Mouse (Mus musculus) forebrain, embryonic 10.5 days (tissue): ENCODE results near the gene Krtap28-13. TPM values are rescaled to one million over a fixed set of nuclear protein-coding genes. Genes with fewer than 3 reads are reported as not detected.

Experiments
- DNase-seq: peaks from one replicate; pipeline ENCODE4 v3.0.0-alpha.2; 2017; ENCODE audit warnings: low spot score; ENCODE audit errors: extremely low spot score
- H3K27ac ChIP-seq: fragments of 300-500 bp; sonication (generic); 2 replicates; pipeline ENCODE4 v1.5.1; 2016; ENCODE audit warnings: mild to moderate bottlenecking
- H3K27me3 ChIP-seq: fragments of 300-500 bp; sonication (generic); 2 replicates; pipeline ENCODE4 v1.6.1; 2016; ENCODE audit warnings: mild to moderate bottlenecking; ENCODE audit not compliant: poor library complexity, severe bottlenecking
- H3K36me3 ChIP-seq: fragments of 300-500 bp; sonication (generic); replicated peaks from 2 replicates; pipeline ENCODE4 v1.6.1; 2016; ENCODE audit warnings: mild to moderate bottlenecking, moderate library complexity
- H3K4me1 ChIP-seq: fragments of 300-500 bp; sonication (generic); 2 replicates; pipeline ENCODE4 v1.6.1; 2016
- H3K4me3 ChIP-seq: fragments of 300-500 bp; sonication (generic); 2 replicates; pipeline ENCODE4 v1.5.1; 2016; ENCODE audit warnings: mild to moderate bottlenecking, moderate library complexity
- H3K9me3 ChIP-seq: fragments of 300-500 bp; sonication (generic); 2 replicates; pipeline ENCODE4 v1.6.1; 2016; ENCODE audit warnings: mild to moderate bottlenecking, moderate library complexity
- WGBS: fragments of 180-500 bp; shearing (Covaris S2); methylation state at CpG from one replicate; pipeline ENCODE4 v1.1.7; 2016; 5-methylcytosine and 5-hydroxymethylcytosine counted together
- polyA plus RNA-seq: library from polyadenylated mRNA; unstranded; fragments of >200 nt; fragmentation: Nextera tagmentation; extraction: Ambion mirVana; gene quantifications from 2 replicates; pipeline ENCODE4 v1.2.1, GENCODE M21; 2016

The Krtap28-13 gene
- not detected in 2 replicates for polyA plus RNA-seq

DNA sequence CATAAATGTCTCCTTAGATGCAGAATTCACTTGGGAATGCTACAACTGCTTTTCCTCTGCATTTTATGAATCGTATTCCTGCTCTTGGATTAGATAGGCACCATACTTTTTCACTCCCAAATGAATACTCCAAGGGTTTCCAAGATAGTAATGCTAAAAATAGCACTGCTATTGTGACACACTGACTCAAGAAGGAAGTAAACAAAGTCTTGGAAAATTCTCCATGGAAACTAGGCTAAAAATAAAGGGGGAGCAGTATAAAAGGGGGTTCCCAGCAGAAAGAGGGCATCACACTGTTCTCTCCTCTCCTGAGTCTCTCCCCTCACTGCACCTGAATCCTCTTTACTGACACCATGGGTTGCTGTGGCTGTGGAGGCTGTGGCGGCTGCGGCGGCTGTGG is at the start of gene Krtap28-13:
Gene Krtap28-13, plus strand, starts transcription at position 288 of the 400 bp plus-strand sequence.
- Histone ChIP-seq H3K27me3 (no peaks in the 10 kb centered on the region), H3K36me3 (no peaks in the 10 kb centered on the region), H3K27ac (no peak within 1 kb of the TSS), H3K4me3 (no peak within 1 kb of the TSS), H3K4me1 (no peaks in the 10 kb centered on the region), H3K9me3 (no peaks in the 10 kb centered on the region)
- DNase-seq, result no peak
- WGBS, result 89% methylated on average over 4 of the region's 4 CpGs

DNA sequence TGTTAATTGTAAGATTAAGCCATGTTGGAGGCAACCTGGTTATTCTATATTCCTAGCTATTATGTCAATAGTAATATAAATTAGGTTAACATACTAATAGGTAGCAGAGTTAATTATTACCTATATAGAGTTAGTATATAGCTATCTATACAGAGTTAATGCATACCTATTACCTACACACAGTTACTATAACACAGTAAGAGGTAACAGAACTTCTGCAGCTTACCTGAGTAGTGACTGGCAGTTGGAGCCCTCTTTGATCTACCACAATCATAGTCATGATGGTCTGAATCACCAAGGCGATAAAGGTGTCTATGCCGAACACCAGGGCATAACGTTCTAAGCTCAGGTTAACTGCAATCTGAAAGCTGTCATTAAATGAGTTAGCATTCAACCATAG is 46.3 kb upstream of the Krtap28-13 start:
- Histone ChIP-seq H3K27me3 (no peaks in the 10 kb centered on the region), H3K36me3 (no peaks in the 10 kb centered on the region), H3K4me3 (no peak overlapping the region), H3K27ac (no peak overlapping the region), H3K4me1 (no peaks in the 10 kb centered on the region), H3K9me3 (no peaks in the 10 kb centered on the region)
- no peak for DNase-seq
- 91% methylated on average over 3 of the region's 3 CpGs for WGBS

- H3K36me3 ChIP-seq, result no peaks in the 10 kb centered on the region
- H3K27ac ChIP-seq, result no peak overlapping the region
- 89% methylated on average over 10 of the region's 10 CpGs for WGBS
- H3K27me3 ChIP-seq, result no peaks in the 10 kb centered on the region
- no peak overlapping the region for H3K4me3 ChIP-seq
- no peaks in the 10 kb centered on the region for H3K9me3 ChIP-seq
- no peaks in the 10 kb centered on the region for H3K4me1 ChIP-seq
- no peak for DNase-seq
These were observed 45.3 kb upstream of the Krtap28-13 start for GRCm38 (mm10) chr1:83015329-83015879.

GRCm38 (mm10) chr1:83016556-83016955 is 44.2 kb upstream of the Krtap28-13 start:
- 78% methylated on average over 1 of the region's 1 CpGs for WGBS
- H3K4me3 ChIP-seq, result no peak overlapping the region
- H3K27me3 ChIP-seq, result no peaks in the 10 kb centered on the region
- no peaks in the 10 kb centered on the region for H3K36me3 ChIP-seq
- no peaks in the 10 kb centered on the region for H3K9me3 ChIP-seq
- no peak overlapping the region for H3K27ac ChIP-seq
- DNase-seq, result no peak
- no peaks in the 10 kb centered on the region for H3K4me1 ChIP-seq

DNA sequence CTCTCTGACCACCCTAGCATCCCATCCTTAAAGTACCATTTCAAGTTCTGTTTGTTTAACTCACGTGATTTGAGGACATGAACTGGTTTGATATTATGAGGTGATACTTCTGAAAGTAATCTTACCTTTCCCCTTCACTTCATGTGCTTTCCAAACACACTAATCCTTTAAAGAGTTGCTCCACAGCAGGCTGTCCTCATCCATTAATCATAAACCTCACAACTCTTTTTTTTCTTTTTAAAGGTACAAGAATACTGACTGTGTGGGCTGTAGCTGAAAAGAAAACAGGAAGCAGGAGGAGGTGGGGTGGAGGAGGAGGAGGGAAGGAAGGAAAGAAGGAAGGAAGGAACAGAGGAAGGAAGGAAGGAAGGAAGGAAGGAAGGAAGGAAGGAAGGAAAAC is 28.8 kb upstream of the Krtap28-13 start:
- Histone ChIP-seq H3K4me1 (peaks cover 5% of the 10 kb centered on the region; the same call in 1 of the 2 replicates), H3K4me3 (no peak overlapping the region), H3K9me3 (no peaks in the 10 kb centered on the region), H3K27ac (no peak overlapping the region), H3K27me3 (0 out of 2 replicates have a peak, but pooled peaks cover 3% of the 10 kb centered on the region), H3K36me3 (no peaks in the 10 kb centered on the region)
- no peak for DNase-seq
- 71% methylated on average over 1 of the region's 1 CpGs for WGBS

GRCm38 (mm10) chr1:83032508-83032907 is 28.2 kb upstream of the Krtap28-13 start:
- no peak overlapping the region for H3K4me3 ChIP-seq
- H3K27me3 ChIP-seq, result 0 out of 2 replicates have a peak, but pooled peaks cover 3% of the 10 kb centered on the region
- H3K9me3 ChIP-seq, result no peaks in the 10 kb centered on the region
- WGBS, result 94% methylated on average over 6 of the region's 6 CpGs
- no peak for DNase-seq
- no peak overlapping the region for H3K27ac ChIP-seq
- peaks cover 5% of the 10 kb centered on the region; the same call in 1 of the 2 replicates for H3K4me1 ChIP-seq
- no peaks in the 10 kb centered on the region for H3K36me3 ChIP-seq

DNA sequence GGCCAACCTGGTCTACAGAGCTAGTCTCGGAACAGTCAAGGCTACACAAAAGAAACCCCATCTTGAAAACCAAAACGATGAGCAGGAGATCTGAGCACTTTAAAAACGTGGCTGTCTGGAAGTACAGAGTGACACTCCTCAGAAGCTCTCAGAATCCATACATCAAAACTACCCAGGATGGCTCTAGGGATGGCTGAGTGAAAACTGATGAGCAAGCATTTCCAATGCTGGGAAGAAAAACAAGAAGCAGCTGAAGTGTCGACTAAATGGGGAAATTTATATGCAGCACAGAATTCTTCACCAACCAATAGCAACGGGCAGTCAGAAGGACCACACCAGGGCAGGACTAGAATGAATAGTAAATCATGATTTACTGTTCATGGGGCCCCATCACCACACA is 26.2 kb upstream of the Krtap28-13 start:
- no peak overlapping the region for H3K4me3 ChIP-seq
- no peak overlapping the region for H3K27ac ChIP-seq
- H3K36me3 ChIP-seq, result no peaks in the 10 kb centered on the region
- H3K9me3 ChIP-seq, result no peaks in the 10 kb centered on the region
- peaks cover 16% of the 10 kb centered on the region for H3K4me1 ChIP-seq
- peaks cover 10% of the 10 kb centered on the region; the same call in 1 of the 2 replicates for H3K27me3 ChIP-seq
- no peak for DNase-seq
- 81% methylated on average over 5 of the region's 5 CpGs for WGBS

- no peak overlapping the region for H3K4me3 ChIP-seq
- H3K36me3 ChIP-seq, result no peaks in the 10 kb centered on the region
- H3K27me3 ChIP-seq, result peaks cover 10% of the 10 kb centered on the region; the same call in 1 of the 2 replicates
- H3K4me1 ChIP-seq, result peaks cover 16% of the 10 kb centered on the region
- no peaks in the 10 kb centered on the region for H3K9me3 ChIP-seq
- 59% methylated on average over 11 of the region's 11 CpGs for WGBS
- no peak for DNase-seq
- H3K27ac ChIP-seq, result no peak overlapping the region
These were observed 23.6 kb upstream of the Krtap28-13 start for GRCm38 (mm10) chr1:83036892-83037667.

- Histone ChIP-seq H3K27me3 (peaks cover 10% of the 10 kb centered on the region; the same call in 1 of the 2 replicates), H3K9me3 (no peaks in the 10 kb centered on the region), H3K4me3 (peak within 1 kb of the TSS; percentile 60), H3K27ac (peak within 1 kb of the TSS; percentile 70), H3K4me1 (peaks cover 16% of the 10 kb centered on the region), H3K36me3 (no peaks in the 10 kb centered on the region)
- peak; percentile 47 for DNase-seq
- WGBS, result 1% methylated on average over 25 of the region's 25 CpGs
These were observed 22.5 kb upstream of the Krtap28-13 start, which contains the start of gene Slc19a3 for GRCm38 (mm10) chr1:83038109-83038672. Gene Slc19a3 (minus strand): TSS chr1:83038448.

GRCm38 (mm10) chr1:83039080-83039479 is 21.6 kb upstream of the Krtap28-13 start:
- Histone ChIP-seq H3K27ac (no peak overlapping the region), H3K9me3 (no peaks in the 10 kb centered on the region), H3K36me3 (no peaks in the 10 kb centered on the region), H3K4me3 (no peak overlapping the region), H3K4me1 (peaks cover 16% of the 10 kb centered on the region), H3K27me3 (peaks cover 10% of the 10 kb centered on the region; the same call in 1 of the 2 replicates)
- WGBS, result 72% methylated on average over 4 of the region's 4 CpGs
- DNase-seq, result no peak

DNA sequence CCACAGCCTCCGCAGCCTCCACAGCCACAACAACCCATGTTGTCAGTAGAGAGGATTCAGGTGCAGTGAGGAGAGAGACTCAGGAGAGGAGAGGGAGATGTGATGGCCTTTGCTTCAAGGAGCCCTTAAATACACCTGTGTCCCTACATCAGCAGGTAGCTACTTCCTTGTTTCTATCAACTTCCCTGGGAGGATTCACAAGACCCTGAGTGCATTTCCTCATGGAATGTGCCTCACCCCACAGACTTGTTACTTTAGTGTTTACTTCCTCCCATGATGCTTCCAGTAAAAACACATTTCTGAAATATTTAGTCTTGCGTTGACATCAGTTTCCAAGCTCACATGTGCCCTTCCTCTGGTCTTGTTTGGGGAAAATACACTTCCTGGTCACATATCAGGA is 18.4 kb upstream of the Krtap28-13 start, which contains the start of gene Krtap28-10:
Gene Krtap28-10, minus strand, starts transcription at position 101 of the 400 bp plus-strand sequence.
- 91% methylated on average over 2 of the region's 2 CpGs for WGBS
- Histone ChIP-seq H3K9me3 (no peaks in the 10 kb centered on the region), H3K4me1 (peaks cover 11% of the 10 kb centered on the region), H3K4me3 (no peak within 1 kb of the TSS), H3K27me3 (peaks cover 6% of the 10 kb centered on the region; the same call in 1 of the 2 replicates), H3K36me3 (no peaks in the 10 kb centered on the region), H3K27ac (no peak within 1 kb of the TSS)
- DNase-seq, result no peak

- 90% methylated on average over 5 of the region's 5 CpGs for WGBS
- no peaks in the 10 kb centered on the region for H3K27me3 ChIP-seq
- no peaks in the 10 kb centered on the region for H3K4me1 ChIP-seq
- H3K9me3 ChIP-seq, result no peaks in the 10 kb centered on the region
- no peak for DNase-seq
- H3K27ac ChIP-seq, result no peak within 1 kb of the TSS
- no peak within 1 kb of the TSS for H3K4me3 ChIP-seq
- H3K36me3 ChIP-seq, result no peaks in the 10 kb centered on the region
These were observed 15.8 kb upstream of the Krtap28-13 start, which contains the start of gene Gm47969 for GRCm38 (mm10) chr1:83044882-83045427. Gene Gm47969 (plus strand): TSS chr1:83044932.
